Mouse (Mus musculus) embryonic facial prominence, embryonic 12.5 days (tissue): ENCODE results near the gene Clec3b. TPM values are rescaled to one million over a fixed set of nuclear protein-coding genes. Genes with fewer than 3 reads are reported as not detected.

Source experiments
- ATAC-seq: fragments of 200-750 bp; cut with Nextera tagmentation; 2 replicates; pipeline ENCODE4 v1.8.0; 2017; ENCODE audit not compliant: insufficient number of reproducible peaks, insufficient read depth, low FRiP score, low TSS enrichment
- H3K27ac ChIP-seq: fragments of 300-500 bp; sonication (generic); 2 replicates; pipeline ENCODE4 v1.5.1; 2016; ENCODE audit warnings: mild to moderate bottlenecking
- H3K27me3 ChIP-seq: fragments of 300-500 bp; sonication (generic); 2 replicates; pipeline ENCODE4 v1.6.1; 2016; ENCODE audit warnings: mild to moderate bottlenecking, moderate library complexity
- H3K36me3 ChIP-seq: fragments of 300-500 bp; sonication (generic); 2 replicates; pipeline ENCODE4 v1.6.1; 2016; ENCODE audit warnings: mild to moderate bottlenecking
- H3K4me1 ChIP-seq: fragments of 300-500 bp; sonication (generic); 2 replicates; pipeline ENCODE4 v1.6.1; 2016
- H3K4me2 ChIP-seq: fragments of 300-500 bp; sonication (generic); replicated peaks from 2 replicates; pipeline ENCODE4 v1.6.1; 2016; ENCODE audit warnings: mild to moderate bottlenecking, moderate library complexity
- H3K4me3 ChIP-seq: fragments of 300-500 bp; sonication (generic); 2 replicates; pipeline ENCODE4 v1.5.1; 2016; ENCODE audit warnings: mild to moderate bottlenecking
- H3K9ac ChIP-seq: fragments of 300-500 bp; sonication (generic); 2 replicates; pipeline ENCODE4 v1.6.1; 2016; ENCODE audit warnings: mild to moderate bottlenecking, moderate library complexity
- H3K9me3 ChIP-seq: fragments of 300-500 bp; sonication (generic); 2 replicates; pipeline ENCODE4 v1.6.1; 2016; ENCODE audit warnings: mild to moderate bottlenecking, moderate library complexity
- WGBS: fragments of 180-500 bp; shearing (Covaris S2); methylation state at CpG from one replicate; pipeline ENCODE4 v1.1.7; 2016; 5-methylcytosine and 5-hydroxymethylcytosine counted together
- polyA plus RNA-seq: library from polyadenylated mRNA; unstranded; fragments of >200 nt; fragmentation: Nextera tagmentation; extraction: Ambion mirVana; gene quantifications from 2 replicates; pipeline ENCODE4 v1.2.1, GENCODE M21; 2016

Clec3b gene
- polyA plus RNA-seq, 1 experiment from 2014 or later: 0.17 TPM

DNA sequence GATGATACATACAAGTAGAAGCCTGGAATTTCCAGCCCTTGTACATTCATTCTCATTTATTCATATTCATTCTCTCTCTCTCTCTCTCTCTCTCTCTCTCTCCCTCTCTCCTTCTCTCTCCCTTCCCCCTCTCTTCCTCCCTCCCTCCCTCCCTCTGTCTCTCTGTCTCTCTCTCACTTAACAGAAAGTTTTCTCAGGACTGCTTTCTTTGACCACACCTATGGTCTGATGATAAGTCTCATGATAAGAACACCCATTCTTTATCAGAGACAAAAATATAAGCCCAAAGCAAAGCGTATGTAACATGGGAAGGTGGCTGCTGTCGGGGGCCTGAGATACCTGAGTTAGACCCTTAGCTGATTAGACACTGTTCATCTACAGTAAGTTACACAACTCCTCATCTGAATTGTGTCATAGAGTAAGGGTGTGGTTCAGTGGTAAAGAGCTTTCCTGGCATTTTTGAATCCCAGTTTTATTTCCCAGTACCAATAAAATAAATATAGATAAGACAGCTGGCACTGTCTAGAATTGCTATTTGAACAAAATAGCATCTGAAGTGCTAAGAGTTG is 26.2 kb upstream of the Clec3b start:
- H3K9ac ChIP-seq: no peak overlapping the region
- no peaks in the 10 kb centered on the region for H3K4me1 ChIP-seq
- H3K27me3 ChIP-seq: no peaks in the 10 kb centered on the region
- no peak for ATAC-seq
- WGBS: 93% methylated on average over 2 of the region's 2 CpGs
- no peaks in the 10 kb centered on the region for H3K9me3 ChIP-seq
- no peak overlapping the region for H3K4me2 ChIP-seq
- H3K36me3 ChIP-seq: peaks cover 72% of the 10 kb centered on the region
- no peak overlapping the region for H3K4me3 ChIP-seq
- no peak overlapping the region for H3K27ac ChIP-seq

GRCm38 (mm10) chr9:123127663-123128062 is 23.1 kb upstream of the Clec3b start:
- H3K4me2 ChIP-seq: no peak overlapping the region

GRCm38 (mm10) chr9:123132994-123133393 is 17.8 kb upstream of the Clec3b start:
- ATAC-seq: no peak
- Histone ChIP-seq H3K4me3 (no peak overlapping the region), H3K4me1 (no peaks in the 10 kb centered on the region), H3K9me3 (no peaks in the 10 kb centered on the region), H3K9ac (no peak overlapping the region), H3K27me3 (no peaks in the 10 kb centered on the region), H3K36me3 (peaks cover 91% of the 10 kb centered on the region), H3K4me2 (no peak overlapping the region), H3K27ac (no peak overlapping the region)
- WGBS: 86% methylated on average over 3 of the region's 3 CpGs

More at GRCm38 (mm10) chr9:123127663-123128062, 23.1 kb upstream of the Clec3b start:
- Histone ChIP-seq H3K27me3 (no peaks in the 10 kb centered on the region), H3K9me3 (no peaks in the 10 kb centered on the region), H3K36me3 (peaks cover 71% of the 10 kb centered on the region), H3K9ac (no peak overlapping the region), H3K4me3 (no peak overlapping the region), H3K4me1 (no peaks in the 10 kb centered on the region), H3K27ac (no peak overlapping the region)
- ATAC-seq: no peak
- 97% methylated on average over 6 of the region's 6 CpGs for WGBS

DNA sequence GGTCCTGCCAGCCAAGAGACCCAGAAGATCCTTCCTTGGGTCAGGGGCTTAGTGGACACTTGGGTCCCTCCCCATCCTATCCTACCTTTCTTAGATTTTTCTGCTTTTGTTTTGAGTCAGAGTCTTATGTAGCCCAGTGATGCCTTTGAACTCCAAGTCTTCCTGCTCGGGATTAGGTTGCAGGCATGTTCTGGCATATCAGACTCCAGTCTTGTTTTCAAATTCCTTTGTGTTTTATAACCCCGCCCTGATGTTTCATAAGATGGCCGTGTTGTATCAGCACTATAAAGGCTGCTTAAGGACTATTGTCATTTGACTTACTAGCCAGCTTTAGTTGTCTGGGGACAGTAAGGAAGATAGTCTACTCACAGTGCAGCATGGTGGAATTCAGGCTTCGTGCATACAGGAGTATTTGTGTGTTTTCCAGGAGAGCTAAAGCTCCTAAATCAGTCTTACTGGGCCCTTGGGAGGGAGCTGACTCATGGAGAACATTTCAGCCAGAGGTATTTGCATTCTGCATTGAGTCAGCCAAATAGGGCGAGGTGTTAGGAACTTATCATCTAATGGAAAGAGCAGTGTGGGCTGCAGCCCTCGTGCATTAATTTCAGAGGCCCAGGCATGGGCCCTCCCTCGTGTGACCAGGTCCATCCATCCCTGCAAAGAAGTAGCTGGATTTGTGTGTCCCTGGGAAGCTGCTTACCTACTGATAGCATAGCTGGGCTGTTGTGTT is 13.6 kb upstream of the Clec3b start:
- WGBS: 88% methylated on average over 7 of the region's 7 CpGs
- H3K36me3 ChIP-seq: peaks cover 77% of the 10 kb centered on the region
- no peak overlapping the region for H3K9ac ChIP-seq
- H3K27ac ChIP-seq: no peak overlapping the region
- H3K9me3 ChIP-seq: no peaks in the 10 kb centered on the region; the same call in 1 of the 2 replicates
- no peak overlapping the region for H3K4me2 ChIP-seq
- 0 out of 2 replicates have a peak, but pooled peaks have one; percentile 10 for ATAC-seq
- H3K27me3 ChIP-seq: no peaks in the 10 kb centered on the region
- no peak overlapping the region for H3K4me3 ChIP-seq
- no peaks in the 10 kb centered on the region for H3K4me1 ChIP-seq

GRCm38 (mm10) chr9:123138891-123139474 is 11.8 kb upstream of the Clec3b start:
- H3K36me3 ChIP-seq: peaks cover 63% of the 10 kb centered on the region
- no peak overlapping the region for H3K9ac ChIP-seq
- H3K4me1 ChIP-seq: no peaks in the 10 kb centered on the region
- ATAC-seq: no peak
- 64% methylated on average over 5 of the region's 5 CpGs for WGBS
- no peaks in the 10 kb centered on the region for H3K27me3 ChIP-seq
- no peak overlapping the region for H3K4me3 ChIP-seq
- H3K27ac ChIP-seq: no peak overlapping the region
- H3K4me2 ChIP-seq: no peak overlapping the region
- H3K9me3 ChIP-seq: peaks cover 2% of the 10 kb centered on the region; the same call in 1 of the 2 replicates

DNA sequence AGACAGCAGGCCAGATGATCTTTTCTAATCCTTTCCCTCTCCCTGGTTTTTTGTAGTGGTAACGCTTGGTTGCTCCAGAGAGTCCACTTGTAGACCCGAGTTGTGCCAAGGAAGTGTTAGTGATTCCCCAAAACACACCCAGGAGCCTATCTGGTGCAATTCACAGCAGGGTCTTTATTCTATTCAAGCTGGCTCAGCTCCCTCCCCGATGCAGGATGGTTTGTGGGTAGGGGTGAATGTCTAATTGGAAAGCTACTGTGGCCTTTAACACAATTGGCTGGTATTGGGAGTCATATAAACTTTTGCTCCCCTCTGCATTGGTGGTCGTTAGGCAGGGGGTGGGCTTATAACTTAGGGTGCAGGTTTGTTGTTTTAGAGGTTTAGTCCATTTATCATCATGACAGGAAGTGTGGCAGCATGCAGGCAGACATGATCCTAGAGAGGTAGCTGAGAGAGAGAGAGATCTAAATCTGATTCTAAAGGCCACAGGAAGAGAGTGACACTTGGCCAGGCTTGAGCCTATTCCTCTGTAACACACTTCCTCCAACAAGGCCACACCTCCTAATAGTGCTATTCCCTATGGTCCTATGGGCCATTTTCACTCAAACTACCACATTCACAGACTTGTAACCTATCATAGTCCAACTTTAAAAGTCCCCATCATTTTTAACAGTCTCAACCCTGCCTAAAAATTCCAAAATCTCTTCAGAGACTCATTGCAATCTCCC is 10.7 kb upstream of the Clec3b start:
- 89% methylated on average over 4 of the region's 4 CpGs for WGBS
- Histone ChIP-seq H3K9ac (no peak overlapping the region), H3K27ac (no peak overlapping the region), H3K27me3 (no peaks in the 10 kb centered on the region), H3K4me1 (no peaks in the 10 kb centered on the region), H3K4me2 (no peak overlapping the region), H3K4me3 (no peak overlapping the region), H3K9me3 (peaks cover 5% of the 10 kb centered on the region; the same call in 1 of the 2 replicates), H3K36me3 (peaks cover 59% of the 10 kb centered on the region)
- no peak for ATAC-seq

DNA sequence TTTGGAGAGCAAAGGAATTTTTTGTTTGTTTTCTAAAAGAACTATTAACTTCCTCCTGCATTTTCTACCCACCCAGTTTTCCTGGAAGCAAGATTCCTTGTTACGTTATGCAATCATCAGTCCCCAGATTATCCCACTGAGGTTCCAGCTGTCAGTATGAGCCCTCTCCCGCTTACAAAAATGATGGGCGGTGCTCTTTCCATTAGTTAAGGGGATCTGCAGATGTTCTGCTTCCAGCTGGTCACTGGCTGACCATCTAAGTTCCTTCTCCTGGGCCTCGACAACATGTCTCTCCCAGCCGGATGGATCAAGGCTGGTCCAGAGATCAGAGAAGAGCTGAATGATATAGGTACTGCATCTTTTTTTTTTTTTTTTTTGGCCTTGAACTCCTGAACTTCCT is 2.3 kb upstream of the Clec3b start:
- WGBS: 78% methylated on average over 5 of the region's 5 CpGs

GRCm38 (mm10) chr9:123151561-123151960 is 815 bp downstream of the Clec3b start:
- no peak overlapping the region for H3K9ac ChIP-seq
- ATAC-seq: no peak
- no peak overlapping the region for H3K4me3 ChIP-seq
- no peak overlapping the region for H3K4me2 ChIP-seq
- H3K27ac ChIP-seq: no peak overlapping the region
- no peaks in the 10 kb centered on the region for H3K9me3 ChIP-seq
- no peaks in the 10 kb centered on the region for H3K36me3 ChIP-seq
- 52% methylated on average over 1 of the region's 1 CpGs for WGBS
- no peaks in the 10 kb centered on the region for H3K4me1 ChIP-seq
- H3K27me3 ChIP-seq: 0 out of 2 replicates have a peak, but pooled peaks cover 3% of the 10 kb centered on the region

More for the DNA sequence above, 2.3 kb upstream of the Clec3b start:
- no peak overlapping the region for H3K4me2 ChIP-seq
- H3K4me3 ChIP-seq: no peak overlapping the region
- H3K9ac ChIP-seq: no peak overlapping the region
- no peaks in the 10 kb centered on the region for H3K4me1 ChIP-seq
- no peak overlapping the region for H3K27ac ChIP-seq
- no peak for ATAC-seq
- 0 out of 2 replicates have a peak, but pooled peaks cover 5% of the 10 kb centered on the region for H3K9me3 ChIP-seq
- H3K27me3 ChIP-seq: no peaks in the 10 kb centered on the region
- peaks cover 6% of the 10 kb centered on the region; the same call in 1 of the 2 replicates for H3K36me3 ChIP-seq

DNA sequence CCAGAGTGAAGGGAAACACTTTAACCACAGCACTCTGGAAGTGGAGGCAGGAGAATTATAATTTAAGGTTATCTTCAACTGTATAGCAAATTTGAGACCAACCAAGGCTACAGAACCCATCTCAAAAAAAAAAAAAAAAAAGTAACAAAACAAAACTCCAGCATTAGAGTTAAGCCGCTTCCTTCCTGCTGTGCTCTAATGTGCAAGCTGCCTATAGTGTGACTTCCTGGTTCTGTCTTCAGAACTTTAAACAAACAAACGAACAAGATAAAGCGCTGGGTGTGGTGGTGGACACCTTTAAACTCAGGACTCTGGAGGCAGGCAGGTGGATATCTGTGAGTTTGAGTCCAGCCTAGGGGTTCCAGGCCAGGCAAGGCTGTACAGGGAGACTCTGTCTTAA is 1.3 kb downstream of the Clec3b start:
- H3K9ac ChIP-seq: no peak overlapping the region
- no peak overlapping the region for H3K4me3 ChIP-seq
- ATAC-seq: no peak
- H3K27ac ChIP-seq: no peak overlapping the region
- H3K27me3 ChIP-seq: 0 out of 2 replicates have a peak, but pooled peaks cover 3% of the 10 kb centered on the region
- no peaks in the 10 kb centered on the region for H3K36me3 ChIP-seq
- no peak overlapping the region for H3K4me2 ChIP-seq
- no peaks in the 10 kb centered on the region for H3K4me1 ChIP-seq
- 69% methylated on average over 3 of the region's 3 CpGs for WGBS
- H3K9me3 ChIP-seq: no peaks in the 10 kb centered on the region

GRCm38 (mm10) chr9:123153121-123153520 is 2.4 kb downstream of the Clec3b start:
- Histone ChIP-seq H3K9ac (no peak overlapping the region), H3K27me3 (0 out of 2 replicates have a peak, but pooled peaks cover 3% of the 10 kb centered on the region), H3K27ac (no peak overlapping the region), H3K36me3 (no peaks in the 10 kb centered on the region), H3K9me3 (no peaks in the 10 kb centered on the region), H3K4me2 (no peak overlapping the region), H3K4me3 (no peak overlapping the region), H3K4me1 (no peaks in the 10 kb centered on the region)
- 92% methylated on average over 2 of the region's 2 CpGs for WGBS
- ATAC-seq: no peak

GRCm38 (mm10) chr9:123156910-123157361 is 6.2 kb downstream of the Clec3b start:
- 0 out of 2 replicates have a peak, but pooled peaks cover 3% of the 10 kb centered on the region for H3K27me3 ChIP-seq
- no peak overlapping the region for H3K4me3 ChIP-seq
- ATAC-seq: peak; percentile 58; the same call in 1 of the 2 replicates
- 0 out of 2 replicates have a peak, but pooled peaks cover 4% of the 10 kb centered on the region for H3K4me1 ChIP-seq
- H3K27ac ChIP-seq: no peak overlapping the region
- H3K9ac ChIP-seq: no peak overlapping the region
- no peaks in the 10 kb centered on the region for H3K36me3 ChIP-seq
- 33% methylated on average over 30 of the region's 30 CpGs for whole genome bisulfite sequencing
- no peaks in the 10 kb centered on the region for H3K9me3 ChIP-seq
- peak overlapping the region; percentile 38 for H3K4me2 ChIP-seq
